Mouse (Mus musculus) embryonic fibroblast, embryonic 13.5 days (primary cell): ENCODE measurements around the gene Sntb2.

Experiments
- CTCF ChIP-seq: IDR thresholded peaks from 2 replicates; pipeline ENCODE4 v1.5.1; 2011; ENCODE audit warnings: mild to moderate bottlenecking, control low read depth, low read length, moderate library complexity, borderline replicate concordance; ENCODE audit not compliant: insufficient read depth
- POLR2A ChIP-seq: IDR thresholded peaks from 2 replicates; pipeline ENCODE4 v1.6.1; 2011; ENCODE audit warnings: low read depth, mild to moderate bottlenecking, control low read depth, low read length, moderate library complexity

DNA sequence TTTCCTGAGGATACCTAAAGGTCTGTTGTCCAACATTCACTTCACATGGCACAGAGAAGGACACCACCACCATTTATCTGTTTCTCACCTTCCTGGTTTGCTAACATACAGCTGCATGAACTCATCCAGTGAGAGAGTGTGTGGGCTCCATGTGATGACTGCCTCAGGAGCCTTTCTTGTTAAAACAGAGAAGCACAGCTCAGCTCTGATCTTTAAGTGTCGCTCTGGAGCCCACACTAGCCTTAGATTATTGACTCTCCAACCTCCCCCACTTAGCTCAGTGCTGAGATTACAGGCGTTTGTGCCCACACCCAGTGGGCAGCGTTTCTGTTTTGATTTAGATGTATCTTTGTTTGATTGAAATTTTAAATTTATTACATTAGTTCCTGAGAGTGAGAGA, 72.2 kb downstream of the Sntb2 start:
- TF ChIP-seq CTCF (no peak), POLR2A (no peak)
